Mouse (Mus musculus): ENCODE results near the gene Stk10.

- TF ChIP-seq POLR2A (IDR thresholded peaks at IDR 0.05; ENCODE audit: insufficient read depth, low read length) (no peak), CTCF (IDR thresholded peaks at IDR 0.05; ENCODE audit: low read depth, low read length) (no peak), EP300 (IDR thresholded peaks at IDR 0.05; ENCODE audit: insufficient read depth, low read depth, low read length) (no peak)
These were observed 105.6 kb downstream of the Stk10 start for GRCm38 (mm10) chr11:32638521-32639255.
